Mouse (Mus musculus): ENCODE data around the gene Llph. TPM values are rescaled to one million over a fixed set of nuclear protein-coding genes. Genes with fewer than 3 reads are reported as not detected.

Gene Llph
- polyA plus RNA-seq (2014; fragmentation: Illumina TruSeq; extraction: RNeasy Lipid Tissue Mini Kit (QIAGEN cat#74804); ENCODE audit: low read depth, low replicate concordance): 21.3 TPM

DNA sequence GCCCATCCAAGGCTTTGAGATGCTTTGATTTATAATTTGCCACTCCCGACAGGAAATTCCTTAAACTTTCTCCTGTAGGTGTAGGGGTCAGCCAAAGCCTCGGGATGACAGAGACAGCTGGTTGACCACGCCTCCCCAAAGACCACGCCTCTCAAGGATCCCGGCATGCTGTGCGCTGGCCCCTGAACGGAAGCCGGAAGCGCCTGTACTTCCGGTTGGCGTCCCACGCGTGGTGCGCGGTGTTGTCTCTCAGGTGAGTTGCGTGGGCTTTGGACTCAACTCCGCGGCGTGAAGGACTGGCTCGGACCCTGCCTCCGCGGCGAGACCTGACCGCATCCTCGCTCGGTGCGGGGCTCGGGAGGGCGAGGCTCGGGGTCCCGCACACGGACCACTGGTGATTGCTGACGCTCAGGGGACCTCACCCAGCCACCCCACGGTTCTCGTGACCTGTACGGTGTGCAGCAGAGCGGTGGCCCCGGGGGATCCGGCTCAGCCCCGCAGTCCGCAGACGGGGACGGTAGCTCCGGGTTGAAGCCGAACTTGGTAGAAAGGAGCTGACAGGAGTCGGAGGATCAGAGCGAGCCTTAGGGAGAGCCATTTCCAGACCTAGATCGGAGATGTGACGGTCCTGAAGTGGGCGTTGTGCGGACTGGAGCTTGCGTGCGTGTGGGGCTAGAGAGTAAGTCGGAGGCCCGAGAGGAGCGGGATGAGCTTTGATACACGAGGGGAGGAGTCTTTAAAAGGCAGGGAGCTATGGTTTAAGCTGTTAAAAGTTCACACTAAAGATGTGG lies at the start of gene Llph:
Gene Llph (plus strand): TSS at position 200 of the 791 bp plus-strand sequence.

GRCm38 (mm10) chr10:120201131-120201921 lies 25.5 kb upstream of the Llph start, which contains the start of gene Tmbim4:
Gene Tmbim4 (plus strand): TSS chr10:120201590.

DNA sequence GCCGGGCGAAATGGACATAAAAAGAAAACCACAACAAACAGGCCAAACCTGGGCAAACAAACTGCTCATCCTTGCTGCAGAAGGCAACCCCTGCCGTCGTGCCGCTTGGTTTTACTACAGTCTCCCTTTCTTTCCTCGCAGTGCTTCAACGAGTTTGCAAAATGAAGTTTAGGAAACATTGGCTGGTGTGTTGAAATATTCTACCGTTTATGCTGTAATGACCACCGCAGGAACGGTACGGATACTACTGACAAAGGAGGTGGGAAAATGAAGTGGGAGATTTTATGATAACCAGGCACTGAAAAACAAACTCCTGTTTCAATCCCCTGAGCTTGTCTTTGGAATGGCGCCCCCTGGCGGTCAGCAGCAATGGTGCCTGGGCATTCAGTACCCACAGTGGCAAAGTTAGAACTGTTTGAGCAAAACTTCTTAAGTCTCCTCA lies 24.9 kb upstream of the Llph start, which contains the start of gene Irak3:
Gene Irak3 (minus strand): TSS at position 170 of the 442 bp plus-strand sequence.

Other genes with a start within 250 kb of the Llph start
- 7.9 TPM for gene Helb, start 114.1 kb upstream of the Llph start, polyA plus RNA-seq (2014; fragmentation: Illumina TruSeq; extraction: RNeasy Lipid Tissue Mini Kit (QIAGEN cat#74804); ENCODE audit: low read depth, low replicate concordance)
- gene Tmbim4, start 25.5 kb upstream of the Llph start, polyA plus RNA-seq (2014; fragmentation: Illumina TruSeq; extraction: RNeasy Lipid Tissue Mini Kit (QIAGEN cat#74804); ENCODE audit: low read depth, low replicate concordance): 112 TPM
- gene Irak3, start 24.9 kb upstream of the Llph start, polyA plus RNA-seq (2014; fragmentation: Illumina TruSeq; extraction: RNeasy Lipid Tissue Mini Kit (QIAGEN cat#74804); ENCODE audit: low read depth, low replicate concordance): 4.3 TPM
- not detected for gene Hmga2, start 249.4 kb downstream of the Llph start, polyA plus RNA-seq (2014; fragmentation: Illumina TruSeq; extraction: RNeasy Lipid Tissue Mini Kit (QIAGEN cat#74804); ENCODE audit: low read depth, low replicate concordance)

Measured in heart, adult 10 weeks (tissue).